Mouse (Mus musculus): ENCODE results near the gene E130116L18Rik. TPM values are rescaled to one million over a fixed set of nuclear protein-coding genes. Genes with fewer than 3 reads are reported as not detected.

The E130116L18Rik gene
- polyA plus RNA-seq, 1 experiment from 2014 or later = not detected

Other genes starting within 250 kb of the E130116L18Rik start
- gene Prkag2, start 122.5 kb downstream of the E130116L18Rik start, polyA plus RNA-seq (2015; fragmentation: Nextera tagmentation; extraction: Ambion mirVana) = 53.0 and 54.1 TPM in 2 replicates
- gene Galntl5, start 41.7 kb downstream of the E130116L18Rik start, polyA plus RNA-seq (2015; fragmentation: Nextera tagmentation; extraction: Ambion mirVana) = not detected in 2 replicates
- 31.1 and 32.0 TPM in 2 replicates for gene Galnt11, start 1.2 kb downstream of the E130116L18Rik start, polyA plus RNA-seq (2015; fragmentation: Nextera tagmentation; extraction: Ambion mirVana)

All from intestine, embryonic 16.5 days (tissue).